In genomic region chr4:149429592-149429991, GRCm38 (mm10) we compare ENCODE assay signal across 22 mouse cellular contexts. TPM values are rescaled to one million over a fixed set of nuclear protein-coding genes. Genes with fewer than 3 reads are reported as not detected.
"Had no signal": no experiment of that assay in that cellular context is flagged by ENCODE, and none has a peak within 500 bp of the region (broad histone marks: within the 10 kb centered on the region; RNA-seq: fewer than 3 reads in every experiment).

No protein-coding gene starts in this region.

- H3K4me2 ChIP-seq: kidney, embryonic 15.5 days; limb, embryonic 13.5 days; midbrain, embryonic 13.5 days had no signal

- H3K4me1 ChIP-seq: limb, embryonic 13.5 days had no signal

- H3K9ac ChIP-seq: kidney, embryonic 15.5 days; limb, embryonic 13.5 days; liver, embryonic 14.5 days; midbrain, embryonic 13.5 days had no signal

- H3K9me3 ChIP-seq: kidney, embryonic 15.5 days; limb, embryonic 13.5 days; midbrain, embryonic 13.5 days had no signal

- H3K36me3 ChIP-seq: kidney, embryonic 15.5 days; limb, embryonic 13.5 days; midbrain, embryonic 13.5 days had no signal

- DNase-seq: kidney, postnatal 14 days; lung, adult 18-20 months; lung, postnatal 36 days; right cerebral cortex, adult 18-20 months; right cerebral cortex, postnatal 25 days; thymus, postnatal 14 days had no signal

- H3K27me3 ChIP-seq: kidney, embryonic 15.5 days; limb, embryonic 13.5 days; midbrain, embryonic 13.5 days had no signal

- H3K4me3 ChIP-seq: kidney, embryonic 15.5 days; left cerebral cortex, adult 2 months; limb, embryonic 13.5 days; midbrain, embryonic 13.5 days had no signal

- ATAC-seq: midbrain, embryonic 13.5 days had no signal

- H3K27ac ChIP-seq: kidney, embryonic 15.5 days; left cerebral cortex, adult 2 months; limb, embryonic 13.5 days; liver, embryonic 14.5 days; midbrain, embryonic 13.5 days; stomach, postnatal 0 days had no signal

RNA-seq across cellular contexts. Expression of gene Rbp7, which starts 25.2 kb away (rescaled TPM):
- total RNA-seq: layer of hippocampus, adult 8-10 months; layer of hippocampus, postnatal 14 days; left cerebral cortex, adult 2 months; liver, adult 2 months; megakaryocyte progenitor cell, adult 5-6 weeks; midbrain, postnatal 0 days had no signal
- polyA plus RNA-seq: liver, adult 2 months; liver, embryonic 14.5 days; midbrain, embryonic 13.5 days; neural tube, embryonic 14.5 days had no signal

RNA-seq across cellular contexts. Expression of gene Tmem274, which starts 47.6 kb away (rescaled TPM):
- total RNA-seq: layer of hippocampus, adult 8-10 months; layer of hippocampus, postnatal 14 days; left cerebral cortex, adult 2 months; left cerebral cortex, postnatal 36 days; liver, adult 2 months; megakaryocyte progenitor cell, adult 5-6 weeks; midbrain, postnatal 0 days had no signal
- polyA plus RNA-seq: large intestine, adult 2 months; liver, adult 2 months; liver, embryonic 14.5 days; midbrain, postnatal 0 days; neural tube, embryonic 14.5 days; small intestine, adult 2 months; stomach, postnatal 0 days; urinary bladder, adult 2 months had no signal
